Mouse (Mus musculus) erythroblast, embryonic 14.5 days (primary cell): ENCODE data around the gene Chst11.

Experiments
- GATA1 ChIP-seq: IDR thresholded peaks from 2 replicates; pipeline ENCODE4 v1.6.1; 2012; ENCODE audit warnings: low read length, inconsistent platforms, mixed read lengths
- TAL1 ChIP-seq: IDR thresholded peaks from 3 replicates; pipeline ENCODE4 v1.6.1; 2012; ENCODE audit warnings: low read length, inconsistent platforms, mixed read lengths

DNA sequence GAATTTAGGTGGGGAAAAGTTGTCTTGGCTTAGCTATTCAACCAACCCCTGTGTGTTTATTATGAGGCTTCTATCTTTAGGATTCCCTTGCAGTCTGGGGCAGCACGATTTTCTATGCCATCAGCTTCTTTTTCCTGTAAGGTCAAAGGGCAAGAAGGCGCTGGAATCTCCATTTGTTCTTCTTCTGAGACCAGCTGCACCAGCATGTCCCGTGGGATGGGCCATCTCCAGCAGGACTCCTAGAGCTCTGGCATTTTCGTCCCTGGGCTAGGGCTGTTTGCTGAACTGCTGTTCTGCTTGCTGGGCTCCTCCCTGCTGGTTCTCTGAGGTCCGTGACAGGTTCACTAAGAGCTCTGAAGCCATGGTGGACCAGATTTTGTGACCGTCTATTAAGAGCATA lies 45.6 kb downstream of the Chst11 start:
- TF ChIP-seq GATA1 (no peak), TAL1 (no peak)
